Mouse (Mus musculus): ENCODE data around the gene Ptbp1. TPM values are rescaled to one million over a fixed set of nuclear protein-coding genes. Genes with fewer than 3 reads are reported as not detected.

Ptbp1 gene
- polyA plus RNA-seq, 1 experiment from 2014 or later = 141 TPM

DNA sequence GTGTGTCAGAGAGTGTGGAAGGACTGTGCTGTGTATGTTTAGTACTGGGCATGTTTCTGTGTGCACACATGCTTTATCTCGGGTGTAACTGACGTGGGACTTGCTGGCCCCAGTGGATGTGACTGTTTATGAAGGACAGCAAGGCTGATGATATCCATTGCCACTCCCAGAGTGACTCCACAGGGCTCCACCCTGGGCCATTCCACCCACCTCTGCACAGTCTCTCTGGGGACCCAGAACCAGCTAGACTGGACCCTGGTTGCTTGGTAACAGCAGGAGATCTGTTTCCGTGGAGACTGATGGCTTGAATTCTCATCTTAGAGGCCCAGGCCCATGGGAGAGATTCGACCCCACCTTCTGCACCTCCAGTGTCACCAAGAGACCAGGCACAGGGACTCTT lies 36.0 kb upstream of the Ptbp1 start:
- ATAC-seq (ENCODE audit: extremely low read depth, insufficient number of reproducible peaks, low FRiP score, low TSS enrichment) = no peak
- Histone ChIP-seq H3K36me3 (peaks cover 40% of the 10 kb centered on the region), H3K9ac (0 out of 2 replicates have a peak overlapping the region, but pooled peaks have one; percentile 12), H3K27ac (replicated peaks) (no peak overlapping the region), H3K4me1 (peaks cover 11% of the 10 kb centered on the region), H3K4me3 (no peak overlapping the region), H3K27me3 (replicated peaks) (no peaks in the 10 kb centered on the region), H3K4me2 (no peak overlapping the region), H3K9me3 (no peaks in the 10 kb centered on the region)
- 64% methylated on average over 4 of the region's 4 CpGs for WGBS

DNA sequence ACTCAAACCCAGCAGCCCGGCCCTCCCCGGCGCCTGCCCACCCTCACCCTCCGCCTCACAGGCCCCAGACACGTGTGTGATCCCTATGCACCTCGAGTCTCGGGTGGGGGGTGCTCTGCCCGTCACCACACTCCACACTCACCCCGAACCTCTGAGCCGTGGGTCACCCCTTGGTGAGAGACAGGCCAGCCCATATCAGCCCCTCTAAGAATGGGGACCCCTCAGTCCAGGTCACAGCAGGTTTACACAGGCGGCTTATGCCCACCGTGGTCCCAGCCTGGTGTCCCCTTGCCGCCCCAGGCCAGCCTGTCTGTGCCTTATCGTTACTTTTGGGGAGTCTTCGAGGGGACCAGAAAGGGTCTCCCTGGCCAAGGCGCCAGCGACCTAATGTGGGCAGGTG lies 34.6 kb upstream of the Ptbp1 start:
- no peak overlapping the region for H3K4me3 ChIP-seq
- no peak for ATAC-seq (ENCODE audit: extremely low read depth, insufficient number of reproducible peaks, low FRiP score, low TSS enrichment)
- no peaks in the 10 kb centered on the region for H3K27me3 ChIP-seq (replicated peaks)
- peaks cover 21% of the 10 kb centered on the region for H3K4me1 ChIP-seq
- H3K27ac ChIP-seq (replicated peaks) = no peak overlapping the region
- H3K9me3 ChIP-seq = no peaks in the 10 kb centered on the region
- H3K4me2 ChIP-seq = no peak overlapping the region
- peaks cover 40% of the 10 kb centered on the region for H3K36me3 ChIP-seq
- H3K9ac ChIP-seq = no peak overlapping the region
- WGBS = 85% methylated on average over 17 of the region's 17 CpGs

DNA sequence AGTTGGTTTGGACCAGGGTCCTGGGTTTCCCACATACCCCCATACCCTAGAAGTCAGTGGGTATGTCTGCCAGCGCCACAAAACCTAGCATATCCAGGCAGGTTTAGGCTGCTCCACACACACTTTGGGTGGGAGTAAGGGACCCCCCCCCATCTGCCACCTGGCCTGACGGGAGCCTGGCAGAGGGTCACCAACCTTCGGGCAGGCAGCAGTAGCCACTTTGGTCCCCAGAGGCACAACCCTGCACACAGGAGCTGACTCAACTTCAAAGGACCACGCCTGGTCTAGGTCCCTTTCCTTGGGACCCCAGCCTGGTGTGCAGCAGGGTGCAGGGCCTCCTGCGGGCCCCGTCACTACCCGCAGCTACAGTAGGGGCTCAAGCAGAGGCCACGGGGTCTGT lies 34.0 kb upstream of the Ptbp1 start:
- peaks cover 36% of the 10 kb centered on the region for H3K36me3 ChIP-seq
- no peak overlapping the region for H3K27ac ChIP-seq (replicated peaks)
- ATAC-seq (ENCODE audit: extremely low read depth, insufficient number of reproducible peaks, low FRiP score, low TSS enrichment) = no peak
- 71% methylated on average over 8 of the region's 8 CpGs for WGBS
- no peak overlapping the region for H3K9ac ChIP-seq
- H3K4me3 ChIP-seq = no peak overlapping the region
- no peak overlapping the region for H3K4me2 ChIP-seq
- no peaks in the 10 kb centered on the region for H3K27me3 ChIP-seq (replicated peaks)
- H3K4me1 ChIP-seq = peaks cover 24% of the 10 kb centered on the region
- no peaks in the 10 kb centered on the region for H3K9me3 ChIP-seq

DNA sequence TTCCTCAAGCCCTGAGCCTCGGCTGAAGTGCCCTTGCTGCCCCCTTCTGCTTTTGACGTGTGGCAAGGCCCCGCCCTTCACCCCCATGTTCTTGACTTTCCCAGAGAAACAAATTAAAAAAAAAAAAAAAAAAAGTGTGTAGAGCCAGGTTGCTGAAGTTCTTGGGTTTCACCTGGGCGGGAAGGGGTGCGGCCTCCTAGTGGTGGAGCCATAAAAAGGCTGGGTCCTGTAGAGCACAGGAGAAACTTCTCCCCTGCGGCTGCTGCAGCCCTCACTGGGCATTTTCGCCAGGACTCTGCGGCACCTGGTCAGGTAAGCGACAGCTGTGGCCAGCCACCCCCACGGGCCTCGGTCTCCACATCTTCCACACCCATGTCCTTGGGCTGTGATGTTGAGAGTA lies 33.4 kb upstream of the Ptbp1 start, which contains the start of gene Misp:
Gene Misp (plus strand): TSS at position 208 of the 400 bp plus-strand sequence.
- H3K27ac ChIP-seq (replicated peaks) = no peak within 1 kb of the TSS
- H3K4me3 ChIP-seq = no peak within 1 kb of the TSS
- H3K4me1 ChIP-seq = peaks cover 24% of the 10 kb centered on the region
- no peaks in the 10 kb centered on the region for H3K9me3 ChIP-seq
- H3K36me3 ChIP-seq = peaks cover 31% of the 10 kb centered on the region
- WGBS = 63% methylated on average over 11 of the region's 11 CpGs
- no peak within 1 kb of the TSS for H3K4me2 ChIP-seq
- no peak for ATAC-seq (ENCODE audit: extremely low read depth, insufficient number of reproducible peaks, low FRiP score, low TSS enrichment)
- no peak within 1 kb of the TSS for H3K9ac ChIP-seq
- no peaks in the 10 kb centered on the region for H3K27me3 ChIP-seq (replicated peaks)

DNA sequence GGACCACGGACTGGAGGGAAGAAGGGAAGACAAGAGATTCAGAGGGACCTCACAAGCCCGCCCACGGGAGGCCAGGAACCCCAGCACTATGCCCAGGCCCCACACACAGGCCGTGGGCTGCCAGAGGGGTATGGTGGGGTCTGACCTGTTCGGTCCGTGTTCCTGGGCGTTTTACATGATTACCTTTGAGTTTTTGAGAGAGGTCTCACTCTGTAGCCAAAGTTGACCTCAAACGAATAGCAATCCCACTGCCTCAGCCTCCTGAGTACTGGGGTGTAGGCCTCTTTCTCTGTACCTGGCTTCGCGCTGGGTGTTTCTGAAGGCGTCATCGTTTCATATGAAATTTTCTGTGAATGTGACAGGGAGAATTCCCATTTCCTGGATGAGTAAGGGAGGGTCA lies 32.5 kb upstream of the Ptbp1 start:
- peaks cover 24% of the 10 kb centered on the region for H3K4me1 ChIP-seq
- H3K9me3 ChIP-seq = no peaks in the 10 kb centered on the region
- 82% methylated on average over 12 of the region's 12 CpGs for WGBS
- H3K9ac ChIP-seq = no peak overlapping the region
- H3K4me3 ChIP-seq = no peak overlapping the region
- H3K36me3 ChIP-seq = peaks cover 22% of the 10 kb centered on the region
- H3K27ac ChIP-seq (replicated peaks) = no peak overlapping the region
- no peaks in the 10 kb centered on the region for H3K27me3 ChIP-seq (replicated peaks)
- ATAC-seq (ENCODE audit: extremely low read depth, insufficient number of reproducible peaks, low FRiP score, low TSS enrichment) = no peak
- H3K4me2 ChIP-seq = no peak overlapping the region

DNA sequence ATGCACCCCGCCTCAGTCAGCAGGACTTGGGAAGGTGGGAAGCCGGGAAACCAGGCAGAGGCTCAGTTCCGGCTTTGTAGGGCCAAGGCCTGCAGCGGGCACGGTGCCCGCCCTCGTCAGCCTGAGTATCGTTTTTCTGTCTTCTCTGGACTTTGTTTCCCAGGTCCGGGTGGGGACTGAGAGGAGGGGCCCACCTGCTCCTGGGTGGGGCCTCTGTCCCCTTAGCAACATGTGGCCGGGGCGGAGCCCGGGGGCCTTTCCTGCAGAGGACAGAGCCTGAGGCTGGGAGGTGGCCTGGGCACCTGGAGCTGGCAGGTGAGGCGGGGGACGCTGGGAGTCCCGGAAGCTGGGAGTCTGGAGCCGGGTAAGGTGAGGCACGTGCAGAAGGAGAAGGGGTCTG lies 31.9 kb upstream of the Ptbp1 start:
- no peak overlapping the region for H3K4me2 ChIP-seq
- no peak overlapping the region for H3K4me3 ChIP-seq
- no peaks in the 10 kb centered on the region for H3K9me3 ChIP-seq
- 0 out of 2 replicates have a peak overlapping the region, but pooled peaks have one; percentile 10 for H3K27ac ChIP-seq (replicated peaks)
- 0 out of 2 replicates have a peak, but pooled peaks cover 2% of the 10 kb centered on the region for H3K27me3 ChIP-seq (replicated peaks)
- 0 out of 2 replicates have a peak overlapping the region, but pooled peaks have one; percentile 6 for H3K9ac ChIP-seq
- ATAC-seq (ENCODE audit: extremely low read depth, insufficient number of reproducible peaks, low FRiP score, low TSS enrichment) = no peak
- H3K36me3 ChIP-seq = peaks cover 18% of the 10 kb centered on the region
- 45% methylated on average over 17 of the region's 17 CpGs for WGBS
- H3K4me1 ChIP-seq = peaks cover 24% of the 10 kb centered on the region

DNA sequence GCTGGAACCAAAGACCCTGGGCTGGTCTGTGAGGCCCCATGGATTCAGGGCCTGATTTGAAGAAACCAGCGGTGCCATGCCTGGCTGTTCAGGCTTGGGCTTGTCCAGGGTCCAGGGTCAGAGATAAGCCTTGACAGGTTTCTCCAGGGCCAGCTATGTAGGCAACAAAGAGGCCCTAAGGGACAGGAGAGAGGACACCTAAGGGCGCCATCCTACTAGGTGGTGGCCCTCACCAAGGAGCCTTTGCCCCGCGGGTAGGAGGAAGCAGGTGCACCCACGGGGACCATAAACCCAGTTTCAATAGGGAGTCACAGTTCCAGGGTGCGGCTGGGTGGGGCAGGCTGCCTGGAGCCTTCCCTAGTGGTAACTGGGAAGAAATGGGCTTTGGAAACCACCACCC lies 31.2 kb upstream of the Ptbp1 start:
- WGBS = 72% methylated on average over 6 of the region's 6 CpGs
- Histone ChIP-seq H3K9ac (no peak overlapping the region), H3K4me3 (no peak overlapping the region), H3K4me2 (no peak overlapping the region), H3K9me3 (no peaks in the 10 kb centered on the region), H3K27ac (replicated peaks) (0 out of 2 replicates have a peak overlapping the region, but pooled peaks have one; percentile 10), H3K4me1 (peaks cover 24% of the 10 kb centered on the region), H3K27me3 (replicated peaks) (0 out of 2 replicates have a peak, but pooled peaks cover 3% of the 10 kb centered on the region), H3K36me3 (peaks cover 18% of the 10 kb centered on the region)
- ATAC-seq (ENCODE audit: extremely low read depth, insufficient number of reproducible peaks, low FRiP score, low TSS enrichment) = no peak

DNA sequence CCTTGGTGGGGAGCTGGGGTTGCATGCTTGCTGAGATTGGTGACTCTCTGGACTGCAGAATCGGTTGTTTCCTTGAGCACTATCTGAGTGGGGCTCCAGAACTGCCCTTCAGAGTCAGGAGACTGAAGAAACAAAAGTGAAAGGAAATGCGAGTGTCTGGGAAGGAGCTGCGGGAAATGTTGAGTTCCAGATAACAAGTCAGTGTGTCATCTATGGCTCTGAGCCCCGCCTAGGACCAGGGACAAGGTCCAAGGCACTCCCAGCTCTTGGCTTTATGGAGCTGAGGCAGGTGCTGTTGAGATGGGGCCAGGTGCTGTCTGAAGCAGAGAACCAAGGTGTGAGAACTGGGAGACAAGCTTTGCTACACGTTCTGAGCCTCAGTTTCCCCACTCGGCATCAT lies 29.8 kb upstream of the Ptbp1 start:
- H3K4me2 ChIP-seq = peak overlapping the region; percentile 24
- ATAC-seq (ENCODE audit: extremely low read depth, insufficient number of reproducible peaks, low FRiP score, low TSS enrichment) = no peak
- H3K27me3 ChIP-seq (replicated peaks) = 0 out of 2 replicates have a peak, but pooled peaks cover 3% of the 10 kb centered on the region
- peak overlapping the region; percentile 70 for H3K27ac ChIP-seq (replicated peaks)
- H3K36me3 ChIP-seq = peaks cover 8% of the 10 kb centered on the region
- peaks cover 24% of the 10 kb centered on the region for H3K4me1 ChIP-seq
- WGBS = 39% methylated on average over 6 of the region's 6 CpGs
- peak overlapping the region; percentile 66 for H3K9ac ChIP-seq
- peak overlapping the region; percentile 4; the same call in 1 of the 2 replicates for H3K4me3 ChIP-seq
- H3K9me3 ChIP-seq = no peaks in the 10 kb centered on the region

DNA sequence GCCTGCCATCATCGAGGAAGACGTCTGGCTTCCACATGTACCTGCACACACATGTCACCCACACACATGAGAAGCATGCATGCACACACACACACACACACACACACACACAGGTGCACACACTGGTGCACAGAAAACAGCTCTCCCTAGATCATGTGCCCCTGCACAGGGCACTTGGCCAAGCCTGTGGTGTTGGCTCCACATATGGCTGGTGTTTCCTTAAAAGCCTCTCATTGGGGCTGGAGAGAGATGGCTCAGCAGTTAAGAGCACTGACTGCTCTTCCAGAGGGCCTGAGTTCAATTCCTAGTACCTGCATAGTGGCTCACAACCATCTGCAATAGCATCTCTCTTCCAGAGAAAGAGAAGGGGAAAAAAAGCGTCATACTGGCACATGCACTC lies 22.6 kb upstream of the Ptbp1 start:
- 74% methylated on average over 3 of the region's 3 CpGs for WGBS
- Histone ChIP-seq H3K4me1 (peaks cover 7% of the 10 kb centered on the region; the same call in 1 of the 2 replicates), H3K27ac (replicated peaks) (no peak overlapping the region), H3K9me3 (no peaks in the 10 kb centered on the region), H3K4me2 (no peak overlapping the region), H3K9ac (no peak overlapping the region), H3K4me3 (no peak overlapping the region), H3K36me3 (no peaks in the 10 kb centered on the region), H3K27me3 (replicated peaks) (0 out of 2 replicates have a peak, but pooled peaks cover 3% of the 10 kb centered on the region)
- no peak for ATAC-seq (ENCODE audit: extremely low read depth, insufficient number of reproducible peaks, low FRiP score, low TSS enrichment)

DNA sequence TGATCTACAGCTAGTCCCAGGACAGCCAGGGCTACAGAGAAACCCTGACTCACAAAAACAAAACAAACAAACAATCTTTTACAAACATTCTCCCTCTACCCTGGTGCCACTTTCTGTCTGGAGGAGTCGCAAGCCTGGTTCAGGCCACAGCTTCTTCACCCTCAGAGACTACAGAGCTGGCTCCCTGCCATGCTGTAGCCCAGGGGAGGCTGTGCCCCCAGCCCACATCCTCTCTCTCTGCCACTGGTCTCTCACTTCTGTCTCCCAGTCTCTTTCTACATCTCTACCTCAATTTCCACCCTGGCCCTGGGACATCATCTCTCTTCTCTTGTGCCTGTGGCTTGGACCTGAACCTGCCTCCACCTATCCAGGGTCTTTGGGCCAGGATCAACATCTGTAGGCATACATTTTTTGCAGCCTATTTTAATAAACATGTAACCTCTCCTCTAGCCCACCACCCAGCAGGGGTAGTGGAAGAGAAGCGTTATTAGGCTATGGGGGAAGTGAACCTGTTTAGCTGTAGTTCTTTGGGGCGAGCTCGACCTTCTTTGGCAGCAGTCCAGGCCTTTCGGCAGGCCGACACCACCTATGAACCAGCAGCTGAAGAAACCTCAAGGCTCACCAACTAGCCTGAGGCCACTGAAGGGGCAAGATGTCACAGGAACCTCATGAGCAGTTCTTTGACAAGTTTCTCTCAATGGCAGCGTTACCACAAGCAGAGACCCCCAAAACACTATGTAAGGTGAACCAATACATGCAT lies 22.0 kb upstream of the Ptbp1 start:
- ATAC-seq (ENCODE audit: extremely low read depth, insufficient number of reproducible peaks, low FRiP score, low TSS enrichment) = no peak
- Histone ChIP-seq H3K9ac (no peak overlapping the region), H3K27ac (replicated peaks) (no peak overlapping the region), H3K9me3 (0 out of 2 replicates have a peak, but pooled peaks cover 4% of the 10 kb centered on the region), H3K4me2 (no peak overlapping the region), H3K4me1 (peaks cover 7% of the 10 kb centered on the region; the same call in 1 of the 2 replicates), H3K4me3 (no peak overlapping the region), H3K27me3 (replicated peaks) (0 out of 2 replicates have a peak, but pooled peaks cover 2% of the 10 kb centered on the region), H3K36me3 (no peaks in the 10 kb centered on the region)
- 62% methylated on average over 7 of the region's 7 CpGs for WGBS

DNA sequence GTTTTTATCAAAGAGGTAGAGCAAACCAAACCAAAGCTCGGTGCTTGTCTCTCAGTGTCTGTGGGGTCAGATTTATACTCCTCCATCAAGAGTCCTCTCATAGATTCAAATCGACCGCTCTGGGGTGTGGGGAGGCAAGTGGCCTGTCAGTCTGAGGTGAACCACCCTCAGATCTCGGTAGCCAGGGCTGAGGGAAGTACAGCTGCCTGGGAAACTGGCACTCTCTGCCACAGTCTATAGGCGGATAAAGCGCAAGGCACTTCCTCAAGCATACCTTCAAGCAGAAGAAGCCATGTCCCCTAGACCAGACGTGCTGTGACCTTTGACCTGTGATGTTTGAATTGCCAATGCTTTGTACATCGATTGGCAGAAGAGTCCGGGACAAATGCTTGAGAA lies 21.4 kb upstream of the Ptbp1 start:
- H3K27me3 ChIP-seq (replicated peaks) = no peaks in the 10 kb centered on the region
- WGBS = 72% methylated on average over 9 of the region's 9 CpGs

More for the DNA sequence above, 21.4 kb upstream of the Ptbp1 start:
- H3K4me1 ChIP-seq = peaks cover 7% of the 10 kb centered on the region; the same call in 1 of the 2 replicates
- H3K36me3 ChIP-seq = no peaks in the 10 kb centered on the region
- H3K27ac ChIP-seq (replicated peaks) = no peak overlapping the region
- no peak for ATAC-seq (ENCODE audit: extremely low read depth, insufficient number of reproducible peaks, low FRiP score, low TSS enrichment)
- H3K4me3 ChIP-seq = no peak overlapping the region
- 0 out of 2 replicates have a peak, but pooled peaks cover 4% of the 10 kb centered on the region for H3K9me3 ChIP-seq
- H3K9ac ChIP-seq = no peak overlapping the region
- no peak overlapping the region for H3K4me2 ChIP-seq

Data from heart, embryonic 13.5 days (tissue).